Mouse (Mus musculus) midbrain, embryonic 11.5 days (tissue): Measurements from ENCODE around the gene Gm8693. TPM values are rescaled to one million over a fixed set of nuclear protein-coding genes. Genes with fewer than 3 reads are reported as not detected.
"Not testable (repeated sequence)": the region's sequence is repeated elsewhere in the genome, so short reads cannot be mapped to it uniquely, and the experiment has no call there.

ENCODE experiments used
- ATAC-seq: fragments of 200-750 bp; cut with Nextera tagmentation; 2 replicates; pipeline ENCODE4 v1.8.0; 2017; ENCODE audit warnings: moderate TSS enrichment, moderate library complexity; ENCODE audit not compliant: low FRiP score
- DNase-seq: peaks from one replicate; pipeline ENCODE4 v3.0.0; 2015; ENCODE audit warnings: low spot score; ENCODE audit errors: missing footprints
- H3K27ac ChIP-seq: fragments of 300-500 bp; sonication (generic); 2 replicates; pipeline ENCODE4 v1.5.1; 2014; ENCODE audit warnings: low read depth, low read length
- H3K27me3 ChIP-seq: fragments of 300-500 bp; sonication (generic); 2 replicates; pipeline ENCODE4 v1.6.1; 2014; ENCODE audit warnings: mild to moderate bottlenecking, low read length, moderate library complexity, mixed read lengths; ENCODE audit not compliant: control insufficient read depth, insufficient read depth
- H3K36me3 ChIP-seq: fragments of 300-500 bp; sonication (generic); 2 replicates; pipeline ENCODE4 v1.6.1; 2014; ENCODE audit warnings: mild to moderate bottlenecking, low read length, moderate library complexity, mixed read lengths; ENCODE audit not compliant: control insufficient read depth, insufficient read depth
- H3K4me1 ChIP-seq: fragments of 300-500 bp; sonication (generic); 2 replicates; pipeline ENCODE4 v1.6.1; 2014; ENCODE audit warnings: low read length; ENCODE audit not compliant: control insufficient read depth, insufficient read depth
- H3K4me2 ChIP-seq: fragments of 300-500 bp; sonication (generic); 2 replicates; pipeline ENCODE4 v1.6.1; 2014; ENCODE audit warnings: mild to moderate bottlenecking, moderate library complexity
- H3K4me3 ChIP-seq: fragments of 300-500 bp; sonication (generic); 2 replicates; pipeline ENCODE4 v1.5.1; 2014; ENCODE audit warnings: low read depth, low read length
- H3K9ac ChIP-seq: fragments of 300-500 bp; sonication (generic); 2 replicates; pipeline ENCODE4 v1.6.1; 2014; ENCODE audit warnings: low read length
- H3K9me3 ChIP-seq: fragments of 300-500 bp; sonication (generic); 2 replicates; pipeline ENCODE4 v1.6.1; 2016; ENCODE audit warnings: low read length; ENCODE audit not compliant: control insufficient read depth
- WGBS: fragments of 180-500 bp; shearing (Covaris S2); extraction: QIAGEN DNeasy Blood & Tissue Kit; methylation state at CpG from one replicate; pipeline ENCODE4 v1.1.7; 2014; 5-methylcytosine and 5-hydroxymethylcytosine counted together
- polyA plus RNA-seq: library from polyadenylated mRNA; unstranded; fragments of >200 nt; fragmentation: Nextera tagmentation; extraction: Ambion mirVana; gene quantifications from 2 replicates; pipeline ENCODE4 v1.2.1, GENCODE M21; 2014

Gm8693 gene
- polyA plus RNA-seq: not detected in 2 replicates

- H3K27ac ChIP-seq, H3K9me3 ChIP-seq, H3K27me3 ChIP-seq, H3K36me3 ChIP-seq, H3K4me3 ChIP-seq, DNase-seq, ATAC-seq, H3K9ac ChIP-seq, H3K4me2 ChIP-seq, H3K4me1 ChIP-seq: not testable (repeated sequence)
- no CpG with 5 or more reads among the region's 2 CpGs for WGBS
These were observed at the start of gene Gm8693 for GRCm38 (mm10) chr7:22692217-22692616. Gene Gm8693 (minus strand): TSS chr7:22692317.

DNA sequence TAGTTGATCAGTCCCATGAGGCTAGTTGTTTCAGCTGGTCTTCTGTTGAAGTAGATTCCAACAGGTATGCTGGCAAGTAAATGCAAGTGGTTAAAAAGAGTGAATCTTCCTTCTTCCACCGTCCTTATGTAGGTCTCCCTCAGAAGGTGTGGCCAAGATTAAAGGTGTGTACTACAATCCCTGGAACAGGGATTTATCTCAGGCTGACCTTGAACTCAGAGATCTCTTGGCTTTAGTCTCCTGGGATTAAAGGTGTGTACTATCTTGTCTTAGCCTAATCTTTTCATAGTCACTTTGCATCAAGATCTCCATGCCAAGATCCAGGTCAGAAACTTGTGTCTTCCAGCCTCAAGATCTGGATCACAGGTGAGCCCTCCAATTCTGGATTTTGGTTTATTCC lies 27.5 kb upstream of the Gm8693 start, which contains the start of gene Gm4567:
TSS of gene Gm4567 (minus strand) at position 101 of the 400 bp plus-strand sequence.
- not testable (repeated sequence) for H3K4me1 ChIP-seq, H3K27me3 ChIP-seq, DNase-seq, H3K27ac ChIP-seq, H3K4me3 ChIP-seq, H3K9me3 ChIP-seq, H3K9ac ChIP-seq, H3K4me2 ChIP-seq, H3K36me3 ChIP-seq, ATAC-seq
- no CpG with 5 or more reads among the region's 1 CpGs for WGBS

GRCm38 (mm10) chr7:22657718-22658117 lies 34.4 kb downstream of the Gm8693 start, which contains the start of gene Vmn1r155:
Gene Vmn1r155 (plus strand): TSS chr7:22658018.
- not testable (repeated sequence) for H3K4me2 ChIP-seq, H3K9ac ChIP-seq, DNase-seq, H3K9me3 ChIP-seq, H3K36me3 ChIP-seq, H3K4me3 ChIP-seq, ATAC-seq, H3K4me1 ChIP-seq, H3K27ac ChIP-seq, H3K27me3 ChIP-seq
- WGBS: no CpG with 5 or more reads among the region's 3 CpGs

Other genes with a start within 250 kb of the Gm8693 start
- not detected in 2 replicates for gene Gm10665, start 228.2 kb downstream of the Gm8693 start, polyA plus RNA-seq
- gene Vmn1r151, start 192.6 kb downstream of the Gm8693 start, polyA plus RNA-seq: not detected in 2 replicates
- gene Vmn1r152, start 169.3 kb downstream of the Gm8693 start, polyA plus RNA-seq: not detected in 2 replicates
- gene Gm8677, start 157.4 kb downstream of the Gm8693 start, polyA plus RNA-seq: not detected in 2 replicates
- not detected in 2 replicates for gene Gm4201, start 127.0 kb downstream of the Gm8693 start, polyA plus RNA-seq
- gene Gm4565, start 104.2 kb downstream of the Gm8693 start, polyA plus RNA-seq: not detected in 2 replicates
- not detected in 2 replicates for gene Vmn1r155, start 34.3 kb downstream of the Gm8693 start, polyA plus RNA-seq
- not detected in 2 replicates for gene Gm4567, start 27.4 kb upstream of the Gm8693 start, polyA plus RNA-seq
- not detected in 2 replicates for gene Vmn1r157, start 69.4 kb upstream of the Gm8693 start, polyA plus RNA-seq
- gene Vmn1r158, start 98.5 kb upstream of the Gm8693 start, polyA plus RNA-seq: not detected in 2 replicates
- gene Vmn1r159, start 151.3 kb upstream of the Gm8693 start, polyA plus RNA-seq: not detected in 2 replicates
- gene Vmn1r160, start 178.9 kb upstream of the Gm8693 start, polyA plus RNA-seq: not detected in 2 replicates